Mouse (Mus musculus) thymus, adult 2 months (tissue): Measurements from ENCODE around the gene Lrrc55.

ENCODE experiments used
- CTCF ChIP-seq: fragments of 200-500 bp; IDR thresholded peaks from 2 replicates; pipeline ENCODE4 v1.5.1; 2012; ENCODE audit warnings: mild to moderate bottlenecking, control low read depth, low read length, moderate library complexity, borderline replicate concordance; ENCODE audit not compliant: control insufficient read depth, poor library complexity, insufficient read depth; ENCODE audit errors: extremely low read depth
- POLR2A ChIP-seq: fragments of 200-500 bp; IDR thresholded peaks from 2 replicates; pipeline ENCODE4 v1.6.1; 2012; ENCODE audit warnings: mild to moderate bottlenecking, low read length, control low read depth, moderate library complexity; ENCODE audit not compliant: control insufficient read depth, poor library complexity, insufficient read depth; ENCODE audit errors: extremely low read depth

DNA sequence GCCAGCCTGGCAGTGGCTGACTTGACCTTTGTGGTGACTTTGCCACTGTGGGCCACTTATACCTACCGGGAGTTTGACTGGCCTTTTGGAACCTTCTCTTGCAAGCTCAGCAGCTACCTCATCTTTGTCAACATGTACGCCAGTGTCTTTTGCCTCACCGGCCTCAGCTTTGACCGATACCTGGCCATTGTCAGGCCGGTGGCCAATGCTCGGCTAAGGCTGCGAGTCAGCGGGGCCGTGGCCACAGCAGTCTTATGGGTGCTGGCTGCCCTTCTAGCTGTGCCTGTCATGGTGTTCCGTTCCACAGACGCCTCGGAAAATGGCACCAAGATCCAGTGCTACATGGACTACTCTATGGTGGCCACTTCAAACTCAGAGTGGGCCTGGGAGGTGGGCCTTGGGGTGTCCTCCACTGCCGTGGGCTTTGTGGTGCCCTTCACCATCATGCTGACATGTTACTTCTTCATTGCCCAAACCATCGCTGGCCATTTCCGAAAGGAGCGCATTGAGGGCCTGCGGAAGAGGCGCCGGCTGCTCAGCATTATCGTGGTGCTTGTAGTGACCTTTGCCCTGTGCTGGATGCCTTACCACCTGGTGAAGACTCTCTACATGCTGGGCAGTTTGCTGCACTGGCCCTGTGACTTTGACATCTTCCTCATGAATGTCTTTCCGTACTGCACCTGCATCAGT is 60.0 kb downstream of the Lrrc55 start:
- TF ChIP-seq CTCF (no peak), POLR2A (no peak)
